ENCODE assay signal across 11 mouse cellular contexts in genomic region chr15:86224972-86225551, GRCm38 (mm10). TPM values are rescaled to one million over a fixed set of nuclear protein-coding genes. Genes with fewer than 3 reads are reported as not detected.
DNase-seq lines count a peak whose midpoint lies in the region; ATAC-seq and TF ChIP-seq lines count a peak whose summit lies in the region.
"Had no signal": no experiment of that assay in that cellular context is flagged by ENCODE, and none has a peak within 500 bp of the region (broad histone marks: within the 10 kb centered on the region; RNA-seq: fewer than 3 reads in every experiment).

No protein-coding gene starts in this region.

- no peak for TF ChIP-seq POLR2A in bone marrow, adult 2 months (IDR thresholded peaks at IDR 0.05; ENCODE audit: borderline replicate concordance, control insufficient read depth, low read depth, low read length)

- ATAC-seq in megakaryocyte, adult 5-6 weeks (ENCODE audit: poor library complexity, severe bottlenecking), result peak; percentile 87
- ATAC-seq: hindbrain, postnatal 0 days; Patski had no signal

- peak overlapping the region; percentile 16 for H3K27ac ChIP-seq in bone marrow, adult 2 months (ENCODE audit: control insufficient read depth, insufficient read depth, low read depth, low read length, poor library complexity)
- H3K27ac ChIP-seq: hindbrain, postnatal 0 days; neural tube, embryonic 12.5 days had no signal

- intact Hi-C loops in left cerebral cortex, postnatal 4 days (cut with DNase I), result no loop called here

- TF ChIP-seq CTCF in bone marrow, adult 2 months (IDR thresholded peaks at IDR 0.05; ENCODE audit: control insufficient read depth, insufficient read depth, low read length), result no peak

- H3K4me1 ChIP-seq in bone marrow, adult 2 months (ENCODE audit: control insufficient read depth, insufficient read depth, low read length), result peaks cover 5% of the 10 kb centered on the region; the same call in 1 of the 2 replicates
- H3K4me1 ChIP-seq: neural tube, embryonic 12.5 days had no signal

- DNase-seq in cerebellum, adult 11 months, result peak; percentile 27
- DNase-seq in cerebellum, adult 18-20 months, result no peak
- peak; percentile 55 to 67 for DNase-seq in left cerebral cortex, adult 18-20 months (ENCODE audit: low spot score in 2 of 2)
- DNase-seq in left cerebral cortex, postnatal 4 days, result no peak
- DNase-seq in urinary bladder, postnatal 14 days (ENCODE audit: low spot score), result no peak
- no peak for DNase-seq in adrenal gland, adult 8-10 months

- H3K4me3 ChIP-seq in bone marrow, adult 2 months (replicated peaks; ENCODE audit: control insufficient read depth, low read depth, low read length), result no peak overlapping the region
- H3K4me3 ChIP-seq: neural tube, embryonic 12.5 days had no signal

- 21% methylated on average over 7 of the region's 7 CpGs for WGBS in bone marrow, adult 2 months

RNA-seq across cellular contexts. Expression of gene Tbc1d22a, which starts 10.8 kb away (rescaled TPM):
- 10 to 100 TPM; 34.4 to 35.0 TPM for total RNA-seq in left cerebral cortex, adult 18-20 months (2021)
- total RNA-seq in left cerebral cortex, postnatal 4 days (2021), result 10 to 100 TPM; 17.9 to 19.3 TPM
- polyA plus RNA-seq in bone marrow, adult 2 months (2011; ENCODE audit: insufficient read depth, insufficient read length, low replicate concordance, missing spikeins), result 5.2 and 16.3 TPM in 2 replicates
- total RNA-seq in megakaryocyte, adult 5-6 weeks (2015), result 12.9 and 13.3 TPM in 2 replicates
- total RNA-seq in megakaryocyte, adult 5-6 weeks (2017), result 19.0 and 24.1 TPM in 2 replicates
- 10 to 100 TPM; 36.6 to 49.1 (median 43.4) TPM for total RNA-seq in adrenal gland, adult 8-10 months (2022)

RNA-seq across cellular contexts. Expression of gene Cerk, which starts 39.1 kb away (rescaled TPM):
- 10 to 100 TPM; 57.3 to 58.8 TPM for total RNA-seq in left cerebral cortex, adult 18-20 months (2021)
- total RNA-seq in left cerebral cortex, postnatal 4 days (2021), result 10 to 100 TPM; 29.0 to 31.4 TPM
- polyA plus RNA-seq in bone marrow, adult 2 months (2011; ENCODE audit: insufficient read depth, insufficient read length, low replicate concordance, missing spikeins), result 23.0 and 42.5 TPM in 2 replicates
- 22.7 and 24.4 TPM in 2 replicates for total RNA-seq in megakaryocyte, adult 5-6 weeks (2015)
- total RNA-seq in megakaryocyte, adult 5-6 weeks (2017), result 35.4 and 41.2 TPM in 2 replicates
- 10 to 100 TPM; 33.3 to 53.8 (median 43.4) TPM for total RNA-seq in adrenal gland, adult 8-10 months (2022)

Comparison
In these comparisons a context has a peak if more than half of its experiments do, and no peak if none do; other contexts are left out.
1. DNase-seq: peak in cerebellum, adult 11 months (single experiment) and left cerebral cortex, adult 18-20 months (2 of 2); none in cerebellum, adult 18-20 months (0 of 2), left cerebral cortex, postnatal 4 days (single experiment), urinary bladder, postnatal 14 days (single experiment) and adrenal gland, adult 8-10 months (single experiment).